In the genomic region with DNA sequence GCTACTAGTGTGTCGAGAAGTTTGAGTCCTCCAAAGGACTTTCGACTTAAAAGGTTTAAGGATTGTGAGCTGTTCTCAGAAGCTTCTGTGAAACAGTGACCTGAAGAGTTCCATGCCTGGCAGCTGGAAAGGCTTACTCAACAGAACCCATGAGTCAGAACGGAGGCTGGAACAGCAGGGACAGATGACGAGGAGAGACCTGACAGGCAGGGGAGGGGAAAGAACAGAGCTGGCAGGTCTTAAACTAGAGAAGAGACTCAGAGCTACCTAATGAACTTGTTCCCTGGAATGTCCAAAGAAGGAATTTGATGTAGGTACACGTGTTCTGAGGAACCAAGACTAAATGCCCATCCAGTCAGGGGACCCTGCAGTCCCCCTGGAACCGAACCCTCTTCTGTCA, we compare ENCODE assay signal across 12 mouse cellular contexts. TPM values are rescaled to one million over a fixed set of nuclear protein-coding genes. Genes with fewer than 3 reads are reported as not detected.
DNase-seq lines count a peak whose midpoint lies in the region; ATAC-seq and TF ChIP-seq lines count a peak whose summit lies in the region.
"Had no signal": no experiment of that assay in that cellular context is flagged by ENCODE, and none has a peak within 500 bp of the region (broad histone marks: within the 10 kb centered on the region; RNA-seq: fewer than 3 reads in every experiment).

No protein-coding gene starts in this region.

- no peak for TF ChIP-seq EP300 in stomach, postnatal 0 days (optimal IDR thresholded peaks at IDR 0.05)

- DNase-seq in kidney, adult 9 months: peak; percentile 76
- DNase-seq in kidney, postnatal 4 days: no peak
- DNase-seq in brain, adult 2 months (ENCODE audit: low read depth, low spot score): peak; percentile 70
- peak; percentile 28 for DNase-seq in heart, postnatal 25 days (ENCODE audit: low spot score)
- no peak for DNase-seq in stomach, postnatal 0 days (ENCODE audit: low spot score)
- DNase-seq in left cerebral cortex, postnatal 14 days (ENCODE audit: low spot score in 2 of 2): no peak
- no peak for DNase-seq in layer of hippocampus, adult 9-11 months
- DNase-seq: spleen, adult 18-20 months had no signal

- no peak overlapping the region for H3K9ac ChIP-seq in stomach, postnatal 0 days (ENCODE audit: low read length)
- H3K9ac ChIP-seq: intestine, embryonic 15.5 days; liver, embryonic 12.5 days; midbrain, embryonic 12.5 days had no signal

- no peak overlapping the region for H3K4me2 ChIP-seq in stomach, postnatal 0 days (replicated peaks; ENCODE audit: low read depth)
- H3K4me2 ChIP-seq: intestine, embryonic 15.5 days; liver, embryonic 12.5 days; midbrain, embryonic 12.5 days had no signal

- H3K4me3 ChIP-seq in stomach, postnatal 0 days (ENCODE audit: low read depth, low read length): no peak overlapping the region
- H3K4me3 ChIP-seq: intestine, embryonic 15.5 days; liver, embryonic 12.5 days; midbrain, embryonic 12.5 days had no signal

- TF ChIP-seq CTCF in stomach, postnatal 0 days (IDR thresholded peaks at IDR 0.05; ENCODE audit: low read depth): no peak

- H3K36me3 ChIP-seq in stomach, postnatal 0 days (ENCODE audit: control insufficient read depth, insufficient read depth, low read length): no peaks in the 10 kb centered on the region
- H3K36me3 ChIP-seq: intestine, embryonic 15.5 days; liver, embryonic 12.5 days; midbrain, embryonic 12.5 days had no signal

- intact Hi-C loops in heart, postnatal 25 days (cut with DNase I): loop anchor here (2.0 to 5.0 kb wide), 3 partner anchors 81 to 140 kb away; a partner anchor contains a TSS
- intact Hi-C loops in left cerebral cortex, postnatal 14 days (cut with DNase I): loop anchor here (5.0 to 10.0 kb wide), 3 partner anchors 104 to 186 kb away; no protein-coding TSS in a partner anchor

- ATAC-seq in stomach, postnatal 0 days (ENCODE audit: low FRiP score, low TSS enrichment): peak; percentile 53; the same call in 1 of the 2 replicates
- ATAC-seq: intestine, embryonic 15.5 days; liver, embryonic 12.5 days had no signal

- H3K27ac ChIP-seq in stomach, postnatal 0 days (replicated peaks): peak overlapping the region; percentile 69
- H3K27ac ChIP-seq: intestine, embryonic 15.5 days; liver, embryonic 12.5 days; midbrain, embryonic 12.5 days had no signal

- 48% methylated on average over 6 of the region's 6 CpGs for WGBS in stomach, postnatal 0 days

- no peaks in the 10 kb centered on the region for H3K27me3 ChIP-seq in stomach, postnatal 0 days (ENCODE audit: control insufficient read depth, insufficient read depth, low read length)
- H3K27me3 ChIP-seq: intestine, embryonic 15.5 days; liver, embryonic 12.5 days; midbrain, embryonic 12.5 days had no signal

- H3K9me3 ChIP-seq in stomach, postnatal 0 days (ENCODE audit: control insufficient read depth, low read length): no peaks in the 10 kb centered on the region
- H3K9me3 ChIP-seq: G1E; intestine, embryonic 15.5 days; liver, embryonic 12.5 days; midbrain, embryonic 12.5 days had no signal

- H3K4me1 ChIP-seq in stomach, postnatal 0 days (replicated peaks; ENCODE audit: control insufficient read depth, insufficient read depth): no peaks in the 10 kb centered on the region
- H3K4me1 ChIP-seq: intestine, embryonic 15.5 days; liver, embryonic 12.5 days; midbrain, embryonic 12.5 days had no signal

RNA-seq across cellular contexts. Expression of a gene that starts 41.3 kb away (rescaled TPM):
- 10 to 100 TPM; 20.7 to 23.0 TPM for total RNA-seq in heart, postnatal 25 days (2021)
- 16.1 and 17.4 TPM in 2 replicates for polyA plus RNA-seq in stomach, postnatal 0 days (2015; fragmentation: Nextera tagmentation; extraction: Ambion mirVana)
- 10 to 100 TPM; 79.1 to 93.0 TPM for total RNA-seq in left cerebral cortex, postnatal 14 days (2021)

RNA-seq across cellular contexts. Expression of a gene that starts 53.0 kb away (rescaled TPM):
- total RNA-seq in heart, postnatal 25 days (2021): 10 to 100 TPM; 29.9 to 33.3 TPM
- 13.0 TPM in 2 replicates for polyA plus RNA-seq in stomach, postnatal 0 days (2015; fragmentation: Nextera tagmentation; extraction: Ambion mirVana)
- total RNA-seq in left cerebral cortex, postnatal 14 days (2021): 10 to 100 TPM; 30.1 to 32.4 TPM

Comparison
In these comparisons a context has a peak if more than half of its experiments do, and no peak if none do; other contexts are left out.
1. DNase-seq: peak in kidney, adult 9 months (single experiment), brain, adult 2 months (single experiment) and heart, postnatal 25 days (single experiment); none in kidney, postnatal 4 days (0 of 2), stomach, postnatal 0 days (single experiment), left cerebral cortex, postnatal 14 days (0 of 2) and layer of hippocampus, adult 9-11 months (single experiment).